Mouse (Mus musculus) T-helper 1 cell (primary cell): Measurements from ENCODE around the gene Pigyl.

Experiments used
- in situ Hi-C: fragments of 300-600 bp; cut with MboI, MseI; formaldehyde crosslinking; loops from one replicate; pipeline ENCODE4 v1.15.1; 2025; ENCODE audit warnings: high pct_unique_total_duplicates

Pigyl gene

GRCm38 (mm10) chr9:22156497-22157245 lies at the start of gene Pigyl:
TSS of gene Pigyl (plus strand) at chr9:22156846.
- in situ Hi-C loops = no loop called here

- in situ Hi-C loops = no loop called here
These were observed 48.5 kb upstream of the Pigyl start for GRCm38 (mm10) chr9:22108194-22108593.

GRCm38 (mm10) chr9:22115635-22116034 lies 41.0 kb upstream of the Pigyl start:
- in situ Hi-C loops = loop anchor here (5.0 kb wide), 1 partner anchor 103 kb away; no protein-coding TSS in a partner anchor

GRCm38 (mm10) chr9:22116086-22116485 lies 40.6 kb upstream of the Pigyl start:
- in situ Hi-C loops = loop anchor here (5.0 kb wide), 1 partner anchor 104 kb away; no protein-coding TSS in a partner anchor

GRCm38 (mm10) chr9:22116740-22117426 lies 39.8 kb upstream of the Pigyl start, which contains the start of gene Elof1:
TSS of gene Elof1 (minus strand) at chr9:22117172.
- in situ Hi-C loops = loop anchor here (5.0 kb wide), 1 partner anchor 105 kb away; no protein-coding TSS in a partner anchor

- in situ Hi-C loops = loop anchor here (5.0 kb wide), 1 partner anchor 106 kb away; no protein-coding TSS in a partner anchor
These were observed 38.7 kb upstream of the Pigyl start for GRCm38 (mm10) chr9:22117754-22118456.

GRCm38 (mm10) chr9:22119543-22119942 lies 37.1 kb upstream of the Pigyl start:
- in situ Hi-C loops = loop anchor here (5.0 kb wide), 1 partner anchor 107 kb away; no protein-coding TSS in a partner anchor

- in situ Hi-C loops = no loop called here
These were observed 35.1 kb upstream of the Pigyl start for GRCm38 (mm10) chr9:22121545-22121944.

GRCm38 (mm10) chr9:22122005-22122404 lies 34.6 kb upstream of the Pigyl start:
- in situ Hi-C loops = no loop called here

- in situ Hi-C loops = no loop called here
These were observed 33.5 kb upstream of the Pigyl start for GRCm38 (mm10) chr9:22123069-22123609.

GRCm38 (mm10) chr9:22124169-22124568 lies 32.5 kb upstream of the Pigyl start:
- in situ Hi-C loops = no loop called here

- in situ Hi-C loops = no loop called here
These were observed 31.2 kb upstream of the Pigyl start for GRCm38 (mm10) chr9:22125246-22126027.

GRCm38 (mm10) chr9:22131226-22131981 lies 25.2 kb upstream of the Pigyl start:
- in situ Hi-C loops = no loop called here

GRCm38 (mm10) chr9:22132220-22132619 lies 24.4 kb upstream of the Pigyl start:
- in situ Hi-C loops = no loop called here

- in situ Hi-C loops = no loop called here
These were observed 22.3 kb upstream of the Pigyl start for GRCm38 (mm10) chr9:22134246-22134890.

- in situ Hi-C loops = no loop called here
These were observed 21.5 kb upstream of the Pigyl start for GRCm38 (mm10) chr9:22134988-22135643.

GRCm38 (mm10) chr9:22135644-22136390 lies 20.8 kb upstream of the Pigyl start, which contains the start of gene Acp5:
TSS of gene Acp5 (minus strand) at chr9:22135711.
- in situ Hi-C loops = no loop called here
